Mouse (Mus musculus) cerebellum, postnatal 14 days (tissue): ENCODE measurements around the gene Aldh6a1.

Experiments
- DNase-seq, 2 experiments: peaks; one replicate each; pipeline ENCODE4 v3.0.0; 2021; ENCODE audit warnings: mixed read lengths in 2 of 2

The Aldh6a1 gene

GRCm38 (mm10) chr12:84450718-84451646, at the start of gene Aldh6a1, which contains the start of gene Lin52:
Gene Aldh6a1, minus strand, starts transcription at chr12:84451004.
Gene Lin52, plus strand, starts transcription at chr12:84451422.
- peak; percentile 96 for DNase-seq

GRCm38 (mm10) chr12:84496795-84497194, 46.0 kb upstream of the Aldh6a1 start:
- no peak for DNase-seq

DNA sequence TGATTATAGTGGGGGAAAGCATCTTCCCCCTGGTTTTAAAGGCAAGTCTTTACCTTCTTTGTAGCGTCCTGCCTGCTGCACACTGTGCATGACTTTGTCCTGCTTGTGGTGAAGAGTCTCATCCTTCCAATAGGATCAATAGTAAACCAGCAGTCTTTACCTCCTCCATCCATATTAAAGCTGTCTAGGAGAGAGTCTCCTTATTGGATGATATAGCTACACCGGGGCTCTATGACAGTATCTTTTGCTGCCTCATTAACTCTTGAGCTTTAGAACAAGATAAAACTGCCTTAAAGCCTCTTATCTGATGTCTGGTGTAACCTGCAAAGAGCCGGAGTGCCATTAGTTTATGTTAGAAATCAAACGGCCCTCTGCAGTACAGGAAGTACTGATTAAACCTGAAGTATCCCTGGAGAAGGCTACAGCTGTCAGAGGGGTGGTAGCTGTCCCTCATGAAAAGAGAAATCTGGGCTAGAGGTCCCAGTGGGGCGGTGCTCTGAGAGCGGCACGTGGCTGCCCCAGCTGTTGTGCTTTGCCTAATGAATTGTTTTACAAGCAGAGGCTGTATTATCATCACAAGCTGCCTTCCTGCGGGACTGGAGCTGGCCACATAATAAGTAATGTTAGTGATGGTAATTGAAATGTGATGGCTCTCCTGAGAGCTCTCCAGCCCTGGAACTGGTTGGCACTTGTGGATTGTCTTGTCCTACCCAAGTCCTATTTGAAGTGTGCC, 36.7 kb upstream of the Aldh6a1 start:
- no peak for DNase-seq

GRCm38 (mm10) chr12:84482778-84483585, 32.2 kb upstream of the Aldh6a1 start:
- DNase-seq, result no peak

GRCm38 (mm10) chr12:84481251-84481650, 30.4 kb upstream of the Aldh6a1 start:
- DNase-seq, result no peak

DNA sequence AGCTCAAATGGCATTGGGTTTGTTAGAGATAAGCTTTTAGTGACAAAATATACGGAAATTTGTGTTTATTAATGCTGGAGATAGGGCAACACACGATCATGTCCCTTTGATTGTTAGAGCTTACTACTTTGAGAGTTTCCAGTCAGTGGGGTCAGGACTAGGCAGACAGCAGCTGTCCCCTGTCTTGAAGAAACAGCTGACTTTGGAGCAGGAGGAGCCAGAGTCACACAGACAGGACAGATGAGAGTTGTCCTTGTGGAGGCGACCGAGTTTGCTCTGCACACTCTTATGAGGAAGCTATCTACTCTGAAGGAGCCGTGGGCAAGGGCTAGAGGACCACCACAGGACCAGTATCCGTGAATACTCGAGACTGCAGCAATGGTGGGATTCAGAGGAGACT, 28.1 kb upstream of the Aldh6a1 start:
- DNase-seq, result no peak

DNA sequence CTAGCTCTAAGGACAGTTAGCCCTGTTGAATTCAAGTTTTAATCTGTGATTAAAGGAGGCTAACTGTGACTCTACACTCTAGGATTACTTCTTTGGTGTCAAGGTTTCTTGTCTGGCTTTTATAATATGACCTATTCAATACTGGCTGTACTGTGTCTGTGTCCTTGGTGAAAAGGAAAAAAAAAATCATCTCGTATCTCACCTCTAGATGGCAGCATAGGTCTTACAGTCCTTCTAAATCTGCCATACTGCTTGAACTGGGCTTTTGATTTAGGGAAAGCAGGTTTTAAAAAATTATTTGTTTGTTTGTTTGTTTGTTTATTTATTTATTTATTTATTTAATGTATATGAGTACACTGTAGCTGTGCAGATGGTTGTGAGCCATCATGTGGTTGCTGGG, 17.9 kb upstream of the Aldh6a1 start:
- peak in 1 of 2 experiments; percentile 60 for DNase-seq

DNA sequence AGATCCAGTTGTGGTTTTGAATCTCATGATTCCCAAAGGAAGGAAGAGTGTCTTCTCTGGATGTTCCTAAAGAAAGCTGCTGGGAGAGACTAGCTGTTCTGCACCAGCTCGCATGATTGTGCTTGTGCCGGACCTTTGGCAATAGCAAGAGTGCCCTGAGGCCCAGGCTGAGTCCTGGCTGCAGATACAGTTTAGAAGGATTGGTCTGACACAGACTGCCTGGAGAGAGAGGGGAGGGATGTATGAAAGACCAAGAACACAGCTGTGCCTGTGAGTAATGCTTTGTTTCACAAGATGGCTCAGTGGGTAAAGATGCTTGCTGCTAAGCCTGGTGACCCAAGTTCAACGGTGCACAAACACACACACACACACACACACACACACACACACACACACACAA, 12.1 kb upstream of the Aldh6a1 start:
- DNase-seq, result no peak

GRCm38 (mm10) chr12:84461416-84461815, 10.6 kb upstream of the Aldh6a1 start:
- no peak for DNase-seq

DNA sequence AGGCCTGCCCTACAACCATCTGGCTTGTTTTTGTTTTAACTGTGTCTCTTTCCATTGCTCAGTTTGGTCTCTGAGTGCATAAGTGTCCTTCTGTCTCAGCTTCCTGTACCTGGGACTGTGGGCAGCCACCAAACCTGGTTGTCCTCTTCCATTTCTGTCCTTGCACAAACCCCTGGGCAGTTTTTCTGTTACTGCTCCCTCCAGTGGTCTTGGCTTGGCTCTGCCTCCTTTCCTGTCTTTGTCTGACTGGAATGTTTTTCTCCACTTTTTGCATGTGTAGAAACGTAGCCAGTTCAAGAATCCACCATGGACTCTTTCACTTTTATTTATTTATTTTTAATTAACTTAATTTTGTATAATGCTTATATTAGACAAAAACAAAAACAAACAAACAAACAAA, 9.0 kb upstream of the Aldh6a1 start:
- DNase-seq, result no peak

DNA sequence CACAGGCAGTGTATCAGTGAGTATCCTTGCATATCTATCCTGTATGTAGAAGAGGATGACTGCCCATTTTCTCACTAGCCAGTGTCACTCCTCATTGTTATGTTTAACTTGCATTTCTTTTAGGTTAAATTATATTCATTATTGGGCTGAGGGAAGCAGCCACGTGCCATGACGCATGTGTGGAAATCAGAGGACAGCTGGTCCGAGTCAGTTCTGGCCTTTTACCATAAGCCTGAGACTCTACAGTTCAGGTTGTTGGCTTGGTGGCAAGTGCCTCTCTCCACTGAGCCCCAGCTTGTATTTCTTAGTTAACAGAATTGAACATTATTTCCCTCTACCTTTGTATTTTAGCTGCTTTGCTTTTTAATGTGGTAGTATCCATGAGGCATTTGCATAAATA, 6.1 kb upstream of the Aldh6a1 start:
- DNase-seq, result peak; percentile 9 to 36

- peak in 1 of 2 experiments; percentile 24 for DNase-seq
Measured at GRCm38 (mm10) chr12:84451801-84452200, 997 bp upstream of the Aldh6a1 start.

- no peak for DNase-seq
Measured at GRCm38 (mm10) chr12:84450351-84450717, 470 bp downstream of the Aldh6a1 start.

- DNase-seq, result no peak
Measured at GRCm38 (mm10) chr12:84449887-84450286, 917 bp downstream of the Aldh6a1 start.

DNA sequence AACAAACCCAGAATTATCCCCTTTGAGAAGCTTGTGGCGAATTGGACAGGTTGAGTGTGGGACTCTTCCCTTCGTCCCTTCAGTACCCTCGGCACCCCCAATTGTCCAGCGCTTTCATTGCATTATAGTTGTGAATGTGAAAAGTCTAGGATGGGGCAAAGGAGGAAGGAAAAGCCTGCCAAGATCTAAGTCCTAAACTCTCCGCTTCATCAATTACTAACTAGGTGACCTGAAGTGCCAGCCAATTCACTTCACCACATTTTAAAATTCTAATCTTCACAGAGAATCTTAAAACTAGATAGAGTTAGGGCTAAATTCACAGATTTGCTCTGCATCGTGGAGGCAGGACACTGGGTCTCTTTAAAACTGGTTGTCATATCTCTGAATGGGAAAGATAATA, 2.6 kb downstream of the Aldh6a1 start:
- DNase-seq, result no peak

GRCm38 (mm10) chr12:84447386-84447785, 3.4 kb downstream of the Aldh6a1 start:
- no peak for DNase-seq

DNA sequence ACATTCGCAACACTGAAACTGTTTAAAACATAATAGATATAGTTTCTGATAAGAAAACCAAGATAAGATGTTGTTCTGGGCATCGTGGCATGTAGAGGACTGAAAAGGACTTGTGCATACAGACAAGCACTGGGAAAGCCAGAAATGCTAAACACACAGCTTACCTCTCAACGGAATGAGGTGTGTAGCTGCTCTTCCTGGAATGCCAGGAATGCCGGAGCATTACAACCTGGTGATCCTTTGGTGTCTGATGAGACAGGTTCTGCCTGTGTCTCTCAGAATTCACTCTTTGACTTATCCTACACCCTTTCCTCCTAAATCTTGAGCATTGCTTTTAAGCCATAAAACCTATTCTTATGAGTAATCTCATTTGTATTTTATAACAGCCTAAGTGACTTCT, 8.3 kb downstream of the Aldh6a1 start:
- DNase-seq, result no peak

GRCm38 (mm10) chr12:84438697-84439096, 12.1 kb downstream of the Aldh6a1 start:
- no peak for DNase-seq

- no peak for DNase-seq
Measured at GRCm38 (mm10) chr12:84429825-84430224, 21.0 kb downstream of the Aldh6a1 start.

DNA sequence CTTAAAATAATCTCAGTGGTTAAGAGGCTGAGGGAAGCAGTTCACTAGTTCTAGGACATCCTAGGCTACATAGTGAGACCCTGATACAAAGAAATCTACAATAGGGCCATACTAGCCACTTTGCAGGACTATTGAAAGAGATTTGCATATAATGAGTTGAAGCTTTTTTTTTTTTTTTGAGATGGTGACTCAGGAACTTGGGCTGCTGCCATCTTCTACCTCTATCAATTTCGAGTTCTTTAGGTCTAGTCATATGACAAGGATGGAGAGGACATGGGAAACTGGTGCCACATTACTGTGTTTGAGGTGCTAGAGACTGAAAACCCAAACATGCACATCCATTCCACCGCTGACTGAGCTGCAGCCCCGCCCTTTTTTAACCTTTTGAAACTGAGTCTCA, 26.8 kb downstream of the Aldh6a1 start:
- DNase-seq, result no peak

- DNase-seq, result no peak
Measured at GRCm38 (mm10) chr12:84417605-84417922, 33.2 kb downstream of the Aldh6a1 start.

DNA sequence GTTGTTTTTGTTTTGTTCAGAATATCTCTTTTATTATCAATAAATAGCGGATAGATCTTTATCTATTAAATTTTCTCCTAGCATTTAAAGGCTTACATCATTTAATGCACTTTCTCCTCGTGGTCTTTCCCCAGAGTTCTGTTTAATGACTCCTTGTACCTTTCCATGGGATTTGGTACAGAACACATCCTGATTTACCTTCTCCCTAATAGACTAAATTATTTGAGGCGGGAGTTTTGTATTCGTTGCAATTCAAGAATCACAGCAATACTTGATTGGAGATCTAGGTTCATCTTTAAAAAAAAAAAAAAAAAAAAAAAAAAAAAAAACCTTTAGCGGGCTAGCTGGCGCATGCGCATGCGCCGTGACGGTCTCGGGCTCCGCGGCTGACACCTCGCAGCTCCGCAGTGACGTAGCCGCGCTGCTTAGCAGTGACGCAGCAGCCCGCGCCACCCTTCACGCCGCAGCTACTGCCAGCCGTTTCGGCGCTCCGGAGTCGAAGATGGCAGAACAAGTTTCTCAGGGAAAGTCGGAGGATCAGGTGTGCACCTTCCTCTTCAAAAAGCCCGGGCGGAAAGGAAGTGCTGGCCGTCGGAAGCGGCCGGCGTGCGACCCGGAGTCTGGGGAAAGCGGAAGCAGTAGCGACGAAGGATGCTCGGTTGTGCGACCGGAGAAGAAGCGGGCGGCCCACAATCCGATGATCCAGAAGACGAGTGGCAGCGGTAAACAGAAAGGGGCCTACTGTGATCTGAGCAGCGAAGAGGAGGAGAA, 33.8 kb downstream of the Aldh6a1 start, which contains the start of gene Rnf113a2:
Gene Rnf113a2, plus strand, starts transcription at position 363 of the 771 bp plus-strand sequence.
- peak; percentile 90 for DNase-seq
